Mouse (Mus musculus) erythroblast, embryonic 14.5 days (primary cell): Measurements from ENCODE around the gene Cmip. TPM values are rescaled to one million over a fixed set of nuclear protein-coding genes. Genes with fewer than 3 reads are reported as not detected.

Source experiments
- H3K27me3 ChIP-seq: 2 replicates; pipeline ENCODE4 v1.6.1; 2012; ENCODE audit warnings: inconsistent platforms; ENCODE audit not compliant: control insufficient read depth
- H3K36me3 ChIP-seq: 2 replicates; pipeline ENCODE4 v1.6.1; 2012; ENCODE audit warnings: mild to moderate bottlenecking, inconsistent platforms; ENCODE audit not compliant: control insufficient read depth
- H3K4me1 ChIP-seq: 2 replicates; pipeline ENCODE4 v1.6.1; 2012; ENCODE audit warnings: inconsistent platforms; ENCODE audit not compliant: control insufficient read depth
- H3K4me3 ChIP-seq: replicated peaks from 2 replicates; pipeline ENCODE3; 2012; ENCODE audit warnings: moderate library complexity, mild to moderate bottlenecking, inconsistent platforms
- H3K9me3 ChIP-seq: 2 replicates; pipeline ENCODE4 v1.6.1; 2012; ENCODE audit warnings: low read length, inconsistent platforms, mixed read lengths; ENCODE audit not compliant: control insufficient read depth
- GATA1 ChIP-seq: IDR thresholded peaks from 2 replicates; pipeline ENCODE4 v1.6.1; 2012; ENCODE audit warnings: low read length, inconsistent platforms, mixed read lengths
- TAL1 ChIP-seq: IDR thresholded peaks from 3 replicates; pipeline ENCODE4 v1.6.1; 2012; ENCODE audit warnings: low read length, inconsistent platforms, mixed read lengths
- polyA plus RNA-seq: library from polyadenylated mRNA; stranded (reverse); fragments of >175 nt; gene quantifications from 2 replicates; pipeline ENCODE4 v1.2.3, GENCODE M21; 2012

Gene Cmip
- polyA plus RNA-seq, 1 experiment, result 8.2 TPM

GRCm38 (mm10) chr8:117284768-117285484 is 28.1 kb downstream of the Cmip start:
- H3K27me3 ChIP-seq, result no peaks in the 10 kb centered on the region
- H3K4me1 ChIP-seq, result peaks cover 52% of the 10 kb centered on the region
- peaks cover 46% of the 10 kb centered on the region for H3K36me3 ChIP-seq
- no peaks in the 10 kb centered on the region for H3K9me3 ChIP-seq
- H3K4me3 ChIP-seq, result no peak overlapping the region
- TF ChIP-seq GATA1, result no peak
- no peak for TF ChIP-seq TAL1

- H3K36me3 ChIP-seq, result peaks cover 45% of the 10 kb centered on the region
- TF ChIP-seq TAL1, result no peak
- TF ChIP-seq GATA1, result no peak
- no peaks in the 10 kb centered on the region for H3K9me3 ChIP-seq
- no peak overlapping the region for H3K4me3 ChIP-seq
- H3K4me1 ChIP-seq, result peaks cover 45% of the 10 kb centered on the region
- no peaks in the 10 kb centered on the region for H3K27me3 ChIP-seq
Observed at GRCm38 (mm10) chr8:117287966-117288365, 31.1 kb downstream of the Cmip start.

DNA sequence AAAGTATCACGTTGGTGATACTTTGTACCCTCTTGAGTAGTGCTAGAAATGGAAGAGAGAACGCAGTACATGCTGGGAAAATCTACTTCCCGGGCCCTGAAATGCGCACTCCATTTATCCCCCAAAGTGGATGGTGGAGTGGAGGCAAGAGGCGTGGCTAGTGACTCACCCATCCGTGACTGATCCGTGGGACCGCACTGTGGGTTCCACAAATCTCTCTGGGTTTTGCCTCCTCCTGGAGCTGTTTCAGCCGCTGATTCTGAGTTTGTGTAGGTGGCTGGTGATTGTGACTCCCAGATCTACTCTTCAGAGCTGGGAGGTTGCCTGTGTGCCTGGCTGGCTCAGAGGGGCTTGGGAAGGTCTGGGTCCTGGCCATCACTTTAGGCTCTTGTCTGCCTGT is 32.2 kb downstream of the Cmip start:
- Histone ChIP-seq H3K9me3 (no peaks in the 10 kb centered on the region), H3K36me3 (peaks cover 42% of the 10 kb centered on the region), H3K4me1 (peaks cover 46% of the 10 kb centered on the region), H3K4me3 (no peak overlapping the region), H3K27me3 (no peaks in the 10 kb centered on the region)
- TF ChIP-seq TAL1 (no peak), GATA1 (no peak)

DNA sequence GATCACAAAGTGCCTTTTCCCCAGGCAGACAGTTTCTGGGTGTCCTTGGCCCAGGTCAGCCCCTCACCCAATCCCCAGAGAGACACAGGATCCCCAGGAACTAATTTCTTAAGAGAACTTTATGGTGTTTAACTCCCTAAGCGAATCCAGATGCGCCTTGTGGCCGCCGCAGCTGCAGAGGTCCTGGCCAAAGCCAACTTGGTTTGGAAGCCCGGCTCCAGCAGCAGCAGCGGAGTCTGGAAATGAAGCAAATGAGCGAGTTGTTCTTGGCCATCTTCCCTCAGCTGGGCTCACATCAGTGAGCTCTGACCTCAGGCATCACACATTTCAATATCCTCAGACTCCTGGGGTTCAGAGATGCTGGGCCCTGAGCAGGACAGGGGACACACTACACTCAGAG is 33.6 kb downstream of the Cmip start:
- Histone ChIP-seq H3K4me1 (peaks cover 61% of the 10 kb centered on the region), H3K27me3 (no peaks in the 10 kb centered on the region), H3K36me3 (peaks cover 43% of the 10 kb centered on the region), H3K4me3 (no peak overlapping the region), H3K9me3 (no peaks in the 10 kb centered on the region)
- TF ChIP-seq GATA1 (no peak), TAL1 (no peak)

DNA sequence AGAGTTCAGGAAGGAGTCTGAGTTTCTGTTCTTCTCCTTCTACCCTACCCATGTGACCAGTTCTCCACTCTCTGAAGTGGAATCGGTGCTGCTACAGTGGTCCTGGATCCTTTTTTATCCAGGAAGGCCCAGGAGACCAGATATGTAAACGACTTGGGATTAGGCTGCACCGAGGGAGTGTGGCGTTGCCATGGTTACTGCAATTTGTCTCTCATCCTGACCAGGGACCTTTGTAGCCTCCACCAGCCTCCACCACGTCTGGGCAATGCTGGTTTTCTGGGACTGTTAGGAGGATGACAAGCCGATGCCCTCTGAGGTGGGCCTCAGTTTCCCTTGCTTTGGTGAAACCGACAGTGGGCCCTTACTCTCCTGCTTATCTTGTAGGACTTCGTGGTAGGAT is 35.4 kb downstream of the Cmip start:
- Histone ChIP-seq H3K4me1 (peaks cover 72% of the 10 kb centered on the region), H3K4me3 (no peak overlapping the region), H3K9me3 (no peaks in the 10 kb centered on the region), H3K27me3 (no peaks in the 10 kb centered on the region), H3K36me3 (peaks cover 36% of the 10 kb centered on the region)
- TF ChIP-seq TAL1 (no peak), GATA1 (no peak)

- Histone ChIP-seq H3K4me3 (no peak overlapping the region), H3K36me3 (peaks cover 45% of the 10 kb centered on the region), H3K27me3 (no peaks in the 10 kb centered on the region), H3K9me3 (no peaks in the 10 kb centered on the region), H3K4me1 (peaks cover 82% of the 10 kb centered on the region)
- TF ChIP-seq GATA1, result no peak
Observed at GRCm38 (mm10) chr8:117294812-117295211, 37.9 kb downstream of the Cmip start.

DNA sequence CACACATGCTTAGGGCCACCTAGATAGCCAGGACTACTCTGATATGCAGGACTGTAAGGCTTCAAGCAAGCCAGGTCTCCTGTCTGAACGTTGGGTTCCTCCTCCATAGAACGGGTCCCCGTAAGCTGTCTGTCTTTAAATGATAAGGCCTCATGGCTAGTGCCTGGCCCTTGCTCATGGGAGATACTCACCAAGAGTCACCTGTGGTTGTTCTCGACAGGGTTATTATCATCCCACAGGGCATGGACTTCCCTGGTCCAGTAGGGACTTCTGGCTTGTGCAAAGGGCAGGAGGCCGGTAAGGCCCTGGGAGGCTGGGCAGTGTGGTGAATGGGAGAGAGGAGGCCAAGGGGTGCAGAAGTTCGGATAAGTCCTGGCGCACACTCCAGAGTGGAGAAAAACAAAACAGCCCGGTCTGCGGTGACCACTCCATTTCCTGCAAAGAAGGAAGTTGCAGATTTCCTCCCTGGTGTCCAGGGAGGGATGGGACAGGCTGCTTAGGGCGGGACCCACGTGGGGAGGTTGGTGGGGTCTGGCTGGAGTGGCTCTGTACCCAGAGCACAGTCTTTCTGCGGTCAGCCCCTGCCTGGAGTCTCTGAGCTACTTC is 41.2 kb downstream of the Cmip start:
- peaks cover 93% of the 10 kb centered on the region for H3K4me1 ChIP-seq
- H3K36me3 ChIP-seq, result peaks cover 62% of the 10 kb centered on the region
- no peaks in the 10 kb centered on the region for H3K27me3 ChIP-seq
- TF ChIP-seq GATA1, result peak; percentile 73
- TF ChIP-seq TAL1, result peak; percentile 92
- H3K4me3 ChIP-seq, result peak overlapping the region; percentile 61
- no peaks in the 10 kb centered on the region for H3K9me3 ChIP-seq

- Histone ChIP-seq H3K36me3 (peaks cover 58% of the 10 kb centered on the region), H3K4me1 (peaks cover 89% of the 10 kb centered on the region), H3K9me3 (no peaks in the 10 kb centered on the region), H3K4me3 (no peak overlapping the region), H3K27me3 (no peaks in the 10 kb centered on the region)
- TF ChIP-seq GATA1 (no peak), TAL1 (no peak)
Observed at GRCm38 (mm10) chr8:117299204-117299603, 42.3 kb downstream of the Cmip start.

GRCm38 (mm10) chr8:117300188-117300587 is 43.3 kb downstream of the Cmip start:
- Histone ChIP-seq H3K4me3 (no peak overlapping the region), H3K36me3 (peaks cover 52% of the 10 kb centered on the region), H3K27me3 (no peaks in the 10 kb centered on the region), H3K9me3 (no peaks in the 10 kb centered on the region), H3K4me1 (peaks cover 88% of the 10 kb centered on the region)
- TF ChIP-seq GATA1 (no peak), TAL1 (no peak)

GRCm38 (mm10) chr8:117301457-117302041 is 44.7 kb downstream of the Cmip start:
- Histone ChIP-seq H3K27me3 (no peaks in the 10 kb centered on the region), H3K4me1 (peaks cover 76% of the 10 kb centered on the region), H3K4me3 (no peak overlapping the region), H3K9me3 (no peaks in the 10 kb centered on the region), H3K36me3 (peaks cover 44% of the 10 kb centered on the region)
- TF ChIP-seq TAL1, result no peak
- no peak for TF ChIP-seq GATA1
